Mouse (Mus musculus) layer of hippocampus, postnatal 14 days (tissue): ENCODE results near the gene Col17a1. TPM values are rescaled to one million over a fixed set of nuclear protein-coding genes. Genes with fewer than 3 reads are reported as not detected.

Source experiments
- DNase-seq, 2 experiments: peaks; one replicate each; pipeline ENCODE4 v3.0.0; 2021 to 2022; ENCODE audit warnings: low spot score in 2 of 2, mixed read lengths in 1 of 2
- total RNA-seq, 2 experiments: library from RNA; stranded (reverse); gene quantifications; 2 replicates each; pipeline ENCODE4 v1.2.3; 2021

The Col17a1 gene
- total RNA-seq, 2 experiments from 2014 or later = 0.16 to 0.19 TPM

DNA sequence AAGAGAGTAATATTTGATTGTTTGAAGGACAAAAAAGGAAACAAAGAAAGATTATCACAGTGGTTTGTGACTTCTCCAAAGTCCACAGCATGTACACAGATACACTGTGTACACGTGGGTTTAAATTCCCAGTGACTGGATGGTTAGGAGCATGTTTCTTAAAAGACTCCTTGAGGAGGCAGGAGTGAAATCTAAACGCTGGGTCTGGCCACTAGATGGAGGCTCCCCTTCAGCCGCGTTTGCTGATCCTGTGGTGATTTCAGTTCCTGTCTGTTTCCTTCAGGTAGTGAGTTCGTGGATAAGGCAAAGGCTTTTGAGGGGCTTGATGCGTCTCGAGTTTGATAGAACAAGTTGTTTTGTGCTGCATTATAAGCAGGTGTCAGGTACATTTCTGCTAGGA, 78.5 kb downstream of the Col17a1 start:
- no peak for DNase-seq

DNA sequence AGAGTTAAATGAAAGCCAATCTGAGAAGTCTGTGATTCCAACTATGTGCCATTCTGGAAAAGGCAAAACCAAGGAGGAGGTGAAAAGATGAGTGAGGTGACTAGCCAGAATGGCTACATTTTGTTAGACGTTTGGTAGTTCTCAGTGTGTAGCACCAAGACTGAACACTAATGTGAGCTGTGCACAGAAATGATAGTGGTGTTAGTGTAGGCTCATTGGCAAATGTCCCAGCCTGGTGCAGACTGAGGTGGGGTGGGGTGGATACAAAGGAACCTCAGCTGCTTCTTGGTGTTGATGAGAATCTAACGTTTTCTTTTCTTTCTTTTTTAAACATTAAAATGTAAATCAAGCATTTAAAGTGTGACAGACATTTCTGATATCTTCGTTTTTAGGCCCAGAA, 83.4 kb downstream of the Col17a1 start:
- no peak for DNase-seq

Other genes with a start within 250 kb of the Col17a1 start
- gene Sh3pxd2a, start 227.7 kb downstream of the Col17a1 start, total RNA-seq = 10 to 100 TPM; 36.0 to 38.7 TPM
- gene Stn1, start 154.6 kb downstream of the Col17a1 start, total RNA-seq = 10 to 100 TPM; 18.5 to 21.1 TPM
- 10 to 100 TPM; 56.5 to 60.7 TPM for gene Slk, start 112.4 kb downstream of the Col17a1 start, total RNA-seq
- gene Sfr1, start 39.6 kb upstream of the Col17a1 start, total RNA-seq = 100 to 1,000 TPM in 1 of 2 experiments, 10 to 100 TPM in 1; 98.3 to 110 TPM
- gene Gsto1, start 162.9 kb upstream of the Col17a1 start, total RNA-seq = 10 to 100 TPM; 74.0 to 77.7 TPM
- 1 to 10 TPM; 1.8 to 3.0 TPM for gene Gsto2, start 173.4 kb upstream of the Col17a1 start, total RNA-seq
- gene Cfap43, start 227.2 kb upstream of the Col17a1 start, total RNA-seq = 1 to 10 TPM; 1.5 to 4.8 TPM
- gene Itprip, start 227.2 kb upstream of the Col17a1 start, total RNA-seq = 1 to 10 TPM; 1.7 to 1.9 TPM
- under 1 TPM; 0.29 to 0.55 TPM for gene Cfap58, start 245.6 kb upstream of the Col17a1 start, total RNA-seq